25 mouse cellular contexts compared by ENCODE assay signal in the genomic region with DNA sequence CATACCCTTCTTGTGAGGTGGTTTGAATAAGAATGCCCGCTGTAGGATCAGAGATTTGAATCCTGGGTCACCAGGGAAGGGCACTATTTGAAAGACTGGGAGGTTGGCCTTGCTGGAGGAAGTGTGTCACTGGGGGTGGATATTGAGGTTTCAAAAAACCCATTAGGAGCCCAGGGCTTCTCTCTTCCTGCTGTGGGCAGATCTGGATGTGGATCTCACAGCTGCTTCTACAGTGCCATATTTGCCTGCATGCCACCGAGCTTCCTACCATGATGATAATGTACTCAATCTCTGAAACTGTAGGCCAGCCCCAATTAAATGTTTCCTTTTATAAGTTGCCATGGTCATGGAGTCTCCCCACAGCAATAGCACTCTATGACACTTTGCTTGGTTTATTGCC. TPM values are rescaled to one million over a fixed set of nuclear protein-coding genes. Genes with fewer than 3 reads are reported as not detected.
DNase-seq lines count a peak whose midpoint lies in the region; ATAC-seq lines count a peak whose summit lies in the region.
"Had no signal": no experiment of that assay in that cellular context is flagged by ENCODE, and none has a peak within 500 bp of the region (broad histone marks: within the 10 kb centered on the region; RNA-seq: fewer than 3 reads in every experiment).

No protein-coding gene starts in this region.

- H3K27ac ChIP-seq in liver, embryonic 16.5 days (ENCODE audit: low read length) = peak overlapping the region; percentile 42; the same call in 1 of the 2 replicates

- no peak for ATAC-seq in liver, embryonic 16.5 days (ENCODE audit: low read depth)
- no peak for ATAC-seq in inflammation-experienced regulatory T-cells, adult 6 months
- ATAC-seq: forebrain, embryonic 15.5 days had no signal

- WGBS in liver, embryonic 16.5 days (ENCODE audit: insufficient replicate concordance) = 74% methylated on average over 2 of the region's 2 CpGs

- no peaks in the 10 kb centered on the region for H3K27me3 ChIP-seq in liver, embryonic 16.5 days (ENCODE audit: control insufficient read depth, insufficient read depth, low read depth, low read length)
- H3K27me3 ChIP-seq: CH12.LX; embryonic facial prominence, embryonic 15.5 days; forebrain, embryonic 15.5 days; hindbrain, embryonic 15.5 days had no signal

- peak; percentile 72 for DNase-seq in heart, adult 11 months
- DNase-seq in heart, adult 18-20 months = no peak
- DNase-seq in 3T3-L1 (ENCODE audit: low read depth, low spot score) (peak; percentile 37), adipocyte (ENCODE audit: low spot score) (peak; percentile 31)
- no peak for DNase-seq in urinary bladder, postnatal 36 days (ENCODE audit: low spot score in 2 of 2)
- no peak for DNase-seq in cerebellum, postnatal 10 days
- DNase-seq: cerebellum, adult 18-20 months; cerebellum, adult 9-11 months; embryo, embryonic 11 days; gastrocnemius, postnatal 10 days had no signal

- H3K36me3 ChIP-seq in liver, embryonic 16.5 days (ENCODE audit: control insufficient read depth, insufficient read depth) = no peaks in the 10 kb centered on the region
- H3K36me3 ChIP-seq: embryonic facial prominence, embryonic 15.5 days; forebrain, embryonic 15.5 days; heart, embryonic 12.5 days; hindbrain, embryonic 15.5 days had no signal

- no peak overlapping the region for H3K9ac ChIP-seq in liver, embryonic 16.5 days (ENCODE audit: low read depth, low read length)
- H3K9ac ChIP-seq: embryonic facial prominence, embryonic 15.5 days; forebrain, embryonic 15.5 days; heart, embryonic 12.5 days; hindbrain, embryonic 15.5 days had no signal

- no peak overlapping the region for H3K4me2 ChIP-seq in liver, embryonic 16.5 days (ENCODE audit: low read depth, low read length)

- peaks cover 38% of the 10 kb centered on the region for H3K4me1 ChIP-seq in liver, embryonic 16.5 days (ENCODE audit: control insufficient read depth, low read depth, low read length)
- H3K4me1 ChIP-seq: embryonic facial prominence, embryonic 15.5 days had no signal

- no peaks in the 10 kb centered on the region for H3K9me3 ChIP-seq in liver, embryonic 16.5 days (replicated peaks; ENCODE audit: control insufficient read depth, low read length)
- H3K9me3 ChIP-seq: embryonic facial prominence, embryonic 15.5 days; forebrain, embryonic 15.5 days; heart, embryonic 12.5 days; hindbrain, embryonic 15.5 days had no signal

- no peak overlapping the region for H3K4me3 ChIP-seq in liver, embryonic 16.5 days (ENCODE audit: low read depth, low read length)
- H3K4me3 ChIP-seq: forebrain, embryonic 15.5 days; hindbrain, embryonic 15.5 days had no signal

RNA-seq across cellular contexts. Expression of a gene that starts 1.8 kb away (rescaled TPM):
- total RNA-seq in heart, adult 18-20 months (2021) = 10 to 100 TPM; 23.7 to 31.8 TPM
- polyA plus RNA-seq in liver, embryonic 16.5 days (2015; fragmentation: Nextera tagmentation; extraction: Ambion mirVana) = 9.4 TPM in 2 replicates
- 10 to 100 TPM; 42.0 to 63.3 (median 61.0) TPM for polyA plus RNA-seq in inflammation-experienced regulatory T-cells, adult 6 months (2017; shearing (Covaris generic))

RNA-seq across cellular contexts. Expression of a gene that starts 4.0 kb away (rescaled TPM):
- not detected for total RNA-seq in heart, adult 18-20 months (2021)
- polyA plus RNA-seq in liver, embryonic 16.5 days (2015; fragmentation: Nextera tagmentation; extraction: Ambion mirVana) = not detected in 2 replicates
- 1 to 10 TPM in 1 of 3 experiments, not detected in 2; 2.2 TPM for polyA plus RNA-seq in inflammation-experienced regulatory T-cells, adult 6 months (2017; shearing (Covaris generic))
- total RNA-seq: adrenal gland, postnatal 14 days; CH12.LX; gastrocnemius, postnatal 10 days; gastrocnemius, postnatal 4 days; heart, adult 8-10 months; heart, postnatal 25 days had no signal
- polyA plus RNA-seq: embryonic facial prominence, embryonic 11.5 days; embryonic facial prominence, embryonic 15.5 days; forebrain, embryonic 11.5 days; forebrain, embryonic 15.5 days; heart, embryonic 12.5 days; heart, embryonic 16.5 days; hindbrain, embryonic 11.5 days; hindbrain, embryonic 15.5 days had no signal

RNA-seq across cellular contexts. Expression of a gene that starts 16.4 kb away (rescaled TPM):
- total RNA-seq in heart, adult 18-20 months (2021) = 1 to 10 TPM; 1.7 to 2.5 TPM
- 2.8 and 3.0 TPM in 2 replicates for polyA plus RNA-seq in liver, embryonic 16.5 days (2015; fragmentation: Nextera tagmentation; extraction: Ambion mirVana)
- polyA plus RNA-seq in inflammation-experienced regulatory T-cells, adult 6 months (2017; shearing (Covaris generic)) = 1 to 10 TPM in 2 of 3 experiments, not detected in 1; 1.2 to 1.9 TPM

Comparison
In these comparisons a context has a peak if more than half of its experiments do, and no peak if none do; other contexts are left out.
1. DNase-seq: peak in heart, adult 11 months (single experiment), 3T3-L1 (single experiment) and adipocyte (single experiment); none in heart, adult 18-20 months (0 of 2), urinary bladder, postnatal 36 days (0 of 2) and cerebellum, postnatal 10 days (0 of 2).